Comparison of ENCODE assay signal across 26 mouse cellular contexts in genomic region chr1:91543974-91544373, GRCm38 (mm10). TPM values are rescaled to one million over a fixed set of nuclear protein-coding genes. Genes with fewer than 3 reads are reported as not detected.
DNase-seq lines count a peak whose midpoint lies in the region; ATAC-seq lines count a peak whose summit lies in the region.
"Had no signal": no experiment of that assay in that cellular context is flagged by ENCODE, and none has a peak within 500 bp of the region (broad histone marks: within the 10 kb centered on the region; RNA-seq: fewer than 3 reads in every experiment).

No protein-coding gene starts in this region.

- no peaks in the 10 kb centered on the region for H3K9me3 ChIP-seq in embryonic facial prominence, embryonic 14.5 days (ENCODE audit: control insufficient read depth, low read length)
- no peaks in the 10 kb centered on the region for H3K9me3 ChIP-seq in embryonic facial prominence, embryonic 10.5 days
- H3K9me3 ChIP-seq in megakaryocyte, embryonic 14.5 days = no peaks in the 10 kb centered on the region
- H3K9me3 ChIP-seq in liver, embryonic 13.5 days (replicated peaks) = no peaks in the 10 kb centered on the region
- H3K9me3 ChIP-seq: embryonic facial prominence, embryonic 15.5 days; lung, embryonic 15.5 days; midbrain, embryonic 10.5 days; stomach, embryonic 15.5 days had no signal

- 79% methylated on average over 4 of the region's 4 CpGs for WGBS in embryonic facial prominence, embryonic 14.5 days
- WGBS in embryonic facial prominence, embryonic 10.5 days = 88% methylated on average over 4 of the region's 4 CpGs
- WGBS in liver, embryonic 13.5 days (ENCODE audit: insufficient replicate concordance) = 47% methylated on average over 4 of the region's 4 CpGs

- no peaks in the 10 kb centered on the region; the same call in 1 of the 2 replicates for H3K4me1 ChIP-seq in embryonic facial prominence, embryonic 14.5 days (ENCODE audit: control insufficient read depth, insufficient read depth, low read length)
- H3K4me1 ChIP-seq in embryonic facial prominence, embryonic 10.5 days = peaks cover 21% of the 10 kb centered on the region
- H3K4me1 ChIP-seq in megakaryocyte, embryonic 14.5 days = peaks cover 86% of the 10 kb centered on the region
- H3K4me1 ChIP-seq in liver, embryonic 13.5 days (replicated peaks) = peaks cover 78% of the 10 kb centered on the region

- peaks cover 12% of the 10 kb centered on the region for H3K27me3 ChIP-seq in embryonic facial prominence, embryonic 14.5 days (replicated peaks; ENCODE audit: control insufficient read depth, insufficient read depth, low read length)
- peaks cover 10% of the 10 kb centered on the region for H3K27me3 ChIP-seq in embryonic facial prominence, embryonic 10.5 days (replicated peaks; ENCODE audit: low read depth, poor library complexity, severe bottlenecking)
- no peaks in the 10 kb centered on the region for H3K27me3 ChIP-seq in megakaryocyte, embryonic 14.5 days (replicated peaks)
- H3K27me3 ChIP-seq in liver, embryonic 13.5 days = no peaks in the 10 kb centered on the region

- no peak overlapping the region for H3K4me3 ChIP-seq in embryonic facial prominence, embryonic 14.5 days (ENCODE audit: low read depth, low read length)
- no peak overlapping the region for H3K4me3 ChIP-seq in embryonic facial prominence, embryonic 10.5 days
- H3K4me3 ChIP-seq in megakaryocyte, embryonic 14.5 days (replicated peaks) = peak overlapping the region; percentile 87
- H3K4me3 ChIP-seq in liver, embryonic 13.5 days (replicated peaks) = peak overlapping the region; percentile 53
- H3K4me3 ChIP-seq: embryonic facial prominence, embryonic 15.5 days; left cerebral cortex, adult 2 months; lung, embryonic 15.5 days; midbrain, embryonic 10.5 days; stomach, embryonic 15.5 days had no signal

- 0 out of 2 replicates have a peak overlapping the region, but pooled peaks have one; percentile 14 for H3K9ac ChIP-seq in embryonic facial prominence, embryonic 14.5 days (ENCODE audit: low read depth, low read length)
- peak overlapping the region; percentile 60 for H3K9ac ChIP-seq in liver, embryonic 13.5 days
- H3K9ac ChIP-seq: embryonic facial prominence, embryonic 15.5 days; hindbrain, embryonic 14.5 days; lung, embryonic 15.5 days; stomach, embryonic 15.5 days had no signal

- H3K4me2 ChIP-seq in embryonic facial prominence, embryonic 14.5 days (ENCODE audit: low read depth, low read length) = no peak overlapping the region
- peak overlapping the region; percentile 78 for H3K4me2 ChIP-seq in liver, embryonic 13.5 days
- H3K4me2 ChIP-seq: embryonic facial prominence, embryonic 15.5 days; hindbrain, embryonic 14.5 days; lung, embryonic 15.5 days; stomach, embryonic 15.5 days had no signal

- no peak for DNase-seq in embryonic facial prominence, embryonic 14.5 days (ENCODE audit: low spot score)
- DNase-seq in embryonic facial prominence, embryonic 10.5 days (ENCODE audit: low spot score) = no peak
- DNase-seq in liver, embryonic 13.5 days = peak; percentile 44
- no peak for DNase-seq in cerebellum, adult 11 months
- no peak for DNase-seq in testis, postnatal 14 days (ENCODE audit: low spot score)
- no peak for DNase-seq in MN1 (ENCODE audit: low spot score)
- DNase-seq: adrenal gland, postnatal 25 days; cerebellum, adult 11-12 months; cerebellum, postnatal 36 days; embryo, embryonic 11 days; gastrocnemius, postnatal 25 days; heart, postnatal 4 days; kidney, adult 8-10 months; kidney, postnatal 10 days; lung, postnatal 4 days; right cerebral cortex, adult 18-20 months; right cerebral cortex, postnatal 4 days; thymus, adult 2 months had no signal

- H3K36me3 ChIP-seq in embryonic facial prominence, embryonic 14.5 days (ENCODE audit: control insufficient read depth, insufficient read depth, low read length) = peaks cover 31% of the 10 kb centered on the region; the same call in 1 of the 2 replicates
- H3K36me3 ChIP-seq in embryonic facial prominence, embryonic 10.5 days (replicated peaks) = peaks cover 44% of the 10 kb centered on the region
- H3K36me3 ChIP-seq in megakaryocyte, embryonic 14.5 days (replicated peaks; ENCODE audit: low read length) = peaks cover 56% of the 10 kb centered on the region
- H3K36me3 ChIP-seq in liver, embryonic 13.5 days = peaks cover 47% of the 10 kb centered on the region

- ATAC-seq in embryonic facial prominence, embryonic 14.5 days (ENCODE audit: low read depth) = no peak
- ATAC-seq in megakaryocyte, adult 5-6 weeks (ENCODE audit: poor library complexity, severe bottlenecking) = no peak
- ATAC-seq in liver, embryonic 13.5 days (ENCODE audit: low read depth) = peak; percentile 16

- no peak overlapping the region for H3K27ac ChIP-seq in embryonic facial prominence, embryonic 14.5 days (replicated peaks; ENCODE audit: low read depth, low read length)
- H3K27ac ChIP-seq in embryonic facial prominence, embryonic 10.5 days (replicated peaks) = no peak overlapping the region
- peak overlapping the region; percentile 95 for H3K27ac ChIP-seq in liver, embryonic 13.5 days
- H3K27ac ChIP-seq: embryonic facial prominence, embryonic 15.5 days; hindbrain, embryonic 14.5 days; left cerebral cortex, adult 2 months; lung, embryonic 15.5 days; midbrain, embryonic 10.5 days; stomach, embryonic 15.5 days had no signal

RNA-seq across cellular contexts. Expression of gene Asb1, which starts 3.6 kb away (rescaled TPM):
- 8.0 TPM in 2 replicates for polyA plus RNA-seq in embryonic facial prominence, embryonic 14.5 days (2014; fragmentation: Nextera tagmentation; extraction: Ambion mirVana)
- 6.5 and 7.3 TPM in 2 replicates for polyA plus RNA-seq in embryonic facial prominence, embryonic 10.5 days (2016; fragmentation: Nextera tagmentation; extraction: Ambion mirVana)
- 3.0 and 8.1 TPM in 2 replicates for polyA plus RNA-seq in megakaryocyte, embryonic 14.5 days (2012; ENCODE audit: insufficient read depth, low replicate concordance)
- total RNA-seq in megakaryocyte, adult 5-6 weeks (2015) = 3.7 and 4.1 TPM in 2 replicates
- 5.9 and 11.7 TPM in 2 replicates for total RNA-seq in megakaryocyte, adult 5-6 weeks (2017)
- polyA plus RNA-seq in liver, embryonic 13.5 days (2015; fragmentation: Nextera tagmentation; extraction: Ambion mirVana) = 12.3 and 13.8 TPM in 2 replicates

RNA-seq across cellular contexts. Expression of gene Traf3ip1, which starts 49.5 kb away (rescaled TPM):
- polyA plus RNA-seq in embryonic facial prominence, embryonic 14.5 days (2014; fragmentation: Nextera tagmentation; extraction: Ambion mirVana) = 5.5 and 6.8 TPM in 2 replicates
- polyA plus RNA-seq in embryonic facial prominence, embryonic 10.5 days (2016; fragmentation: Nextera tagmentation; extraction: Ambion mirVana) = 12.4 and 14.1 TPM in 2 replicates
- polyA plus RNA-seq in megakaryocyte, embryonic 14.5 days (2012; ENCODE audit: insufficient read depth, low replicate concordance) = 2.0 TPM in 1 of 2 replicates, not detected in the other
- 1.8 and 2.5 TPM in 2 replicates for total RNA-seq in megakaryocyte, adult 5-6 weeks (2015)
- total RNA-seq in megakaryocyte, adult 5-6 weeks (2017) = 2.4 and 2.9 TPM in 2 replicates
- 2.5 and 2.6 TPM in 2 replicates for polyA plus RNA-seq in liver, embryonic 13.5 days (2015; fragmentation: Nextera tagmentation; extraction: Ambion mirVana)

Comparison
In these comparisons a context has a peak if more than half of its experiments do, and no peak if none do; other contexts are left out.
1. H3K4me3 ChIP-seq: peak in megakaryocyte, embryonic 14.5 days (single experiment) and liver, embryonic 13.5 days (single experiment); none in embryonic facial prominence, embryonic 14.5 days (single experiment) and embryonic facial prominence, embryonic 10.5 days (single experiment).